Comparison of ENCODE assay signal across 9 mouse cellular contexts in genomic region chr5:65537420-65538071, GRCm38 (mm10). TPM values are rescaled to one million over a fixed set of nuclear protein-coding genes. Genes with fewer than 3 reads are reported as not detected.
A peak's percentile ranks its signal among the peaks of the same experiment; 100 is the strongest.
DNase-seq lines count a peak whose midpoint lies in the region.
"Had no signal": no experiment of that assay in that cellular context is flagged by ENCODE, and none has a peak within 500 bp of the region (broad histone marks: within the 10 kb centered on the region; RNA-seq: fewer than 3 reads in every experiment).

No protein-coding gene starts in this region.

- DNase-seq in adrenal gland, adult 2 months = peak; percentile 84
- no peak for DNase-seq in adrenal gland, adult (ENCODE audit: inconsistent age in 2 of 2, low spot score in 1 of 2)
- peak; percentile 76 for DNase-seq in 3T3-L1 (ENCODE audit: low read depth, low spot score)
- peak; percentile 60 for DNase-seq in c-Kit-negative CD71-positive TER-119-positive erythroid progenitor cells, embryonic 14.5 days (ENCODE audit: low read depth, low spot score)
- DNase-seq in frontal cortex, postnatal 36 days (ENCODE audit: low spot score in 2 of 2) = peak; percentile 22 to 23
- peak; percentile 64 to 80 for DNase-seq in kidney, postnatal 4 days
- DNase-seq in lung, postnatal 36 days = peak; percentile 49
- DNase-seq in retina, postnatal 1 day = peak; percentile 77

RNA-seq across cellular contexts. Expression of gene Ube2k, which starts 0.5 kb away (rescaled TPM):
- total RNA-seq in adrenal gland, adult 2 months (2021) = 100 to 1,000 TPM in 1 of 2 experiments, 10 to 100 TPM in 1; 89.5 to 103 TPM
- 3.5 and 5.7 TPM in 2 replicates for polyA plus RNA-seq in adrenal gland, adult 2 months (2012; rRNA removed)

RNA-seq across cellular contexts. Expression of gene Smim14, which starts 0.6 kb away (rescaled TPM):
- 100 to 1,000 TPM; 177 to 196 TPM for total RNA-seq in adrenal gland, adult 2 months (2021)
- polyA plus RNA-seq in adrenal gland, adult 2 months (2012; rRNA removed) = 138 and 142 TPM in 2 replicates

RNA-seq across cellular contexts. Expression of gene Gm43552, which starts 44.9 kb away (rescaled TPM):
- 1 to 10 TPM in 1 of 2 experiments, not detected in 1; 1.2 TPM for total RNA-seq in adrenal gland, adult 2 months (2021)
- 8.3 TPM in 1 of 2 replicates, not detected in the other for polyA plus RNA-seq in adrenal gland, adult 2 months (2012; rRNA removed)
- total RNA-seq: gastrocnemius, postnatal 36 days had no signal

Comparison
In these comparisons a context has a peak if more than half of its experiments do, and no peak if none do; other contexts are left out.
1. DNase-seq: peak in adrenal gland, adult 2 months (single experiment), 3T3-L1 (single experiment), c-Kit-negative CD71-positive TER-119-positive erythroid progenitor cells, embryonic 14.5 days (single experiment), frontal cortex, postnatal 36 days (2 of 2), kidney, postnatal 4 days (2 of 2), lung, postnatal 36 days (single experiment) and retina, postnatal 1 day (single experiment); none in adrenal gland, adult (0 of 2).